Mouse (Mus musculus): ENCODE data around the gene Slfn5. TPM values are rescaled to one million over a fixed set of nuclear protein-coding genes. Genes with fewer than 3 reads are reported as not detected.
"Not testable (repeated sequence)": the region's sequence is repeated elsewhere in the genome, so short reads cannot be mapped to it uniquely, and the experiment has no call there.

Gene Slfn5
- total and polyA plus RNA-seq, 3 experiments: 0.07 to 0.17 (median 0.11) TPM

DNA sequence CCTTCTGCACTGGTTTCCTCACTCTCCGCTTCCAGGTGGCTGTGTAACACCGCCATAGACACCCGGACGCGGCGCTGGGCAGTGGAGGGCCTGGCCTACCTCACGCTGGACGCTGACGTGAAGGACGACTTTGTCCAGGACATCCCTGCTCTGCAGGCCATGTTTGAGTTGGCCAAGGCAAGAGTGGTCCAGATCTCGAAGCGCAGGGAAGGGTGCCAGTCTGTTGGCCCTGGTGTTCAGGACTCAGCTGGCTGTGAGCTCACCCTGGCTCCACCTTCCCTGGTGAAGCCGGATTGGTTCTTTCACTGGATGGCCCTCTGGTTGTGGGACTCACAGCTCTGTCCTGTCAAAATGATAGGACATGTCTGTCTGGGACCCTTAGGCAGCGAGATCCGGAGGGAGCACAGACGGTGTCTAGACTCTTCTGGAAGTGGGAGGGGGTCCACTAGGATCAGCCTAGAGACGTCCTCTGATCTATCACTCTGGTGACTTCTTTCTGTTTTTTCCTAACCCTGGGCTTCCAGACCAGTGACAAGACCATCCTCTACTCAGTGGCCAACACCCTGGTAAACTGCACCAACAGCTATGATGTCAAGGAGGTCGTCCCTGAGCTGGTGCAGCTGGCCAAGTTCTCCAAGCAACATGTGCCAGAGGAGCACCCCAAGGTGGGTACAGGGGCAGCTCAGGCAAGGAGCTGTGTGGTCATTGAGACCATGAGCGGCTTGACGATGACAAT is 22.1 kb upstream of the Slfn5 start:
- H3K9ac ChIP-seq (ENCODE audit: insufficient read depth, low read depth): no peak overlapping the region
- H3K27me3 ChIP-seq (replicated peaks): no peaks in the 10 kb centered on the region
- in situ Hi-C loops (cut with MboI; ENCODE audit: low pct_ligation_motif_present, low pct_unique_long_range_greater_than_20kb, low sequenced_read_pairs): no loop called here

DNA sequence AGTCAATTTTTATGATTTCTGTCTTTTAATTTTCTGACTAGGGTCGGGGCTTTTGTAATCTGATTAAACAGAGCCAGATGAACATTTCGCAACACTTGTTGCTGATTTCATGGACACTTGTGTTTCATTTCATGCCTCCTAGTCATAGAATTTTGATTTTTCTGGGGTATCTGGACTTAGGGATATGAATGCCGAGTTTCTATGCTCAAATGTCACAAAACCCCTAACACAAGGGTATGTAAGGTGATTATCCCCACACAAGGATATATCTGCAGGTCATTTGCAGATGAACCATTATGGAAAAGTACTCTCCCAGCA is 21.6 kb upstream of the Slfn5 start:
- DNase-seq (ENCODE audit: extremely low read depth): no peak
- H3K4me2 ChIP-seq (ENCODE audit: insufficient read depth, low read depth, poor library complexity, severe bottlenecking): no peak overlapping the region
- H3K27ac ChIP-seq (ENCODE audit: insufficient read depth, low read depth): no peak overlapping the region
- H3K36me3 ChIP-seq (replicated peaks in 1 of 2; ENCODE audit: control insufficient read depth in 1 of 2, insufficient read depth in 1 of 2, low read length in 1 of 2): no peaks in the 10 kb centered on the region
- no peak overlapping the region for H3K9ac ChIP-seq (ENCODE audit: insufficient read depth, low read depth)
- H3K79me2 ChIP-seq (replicated peaks; ENCODE audit: control insufficient read depth, extremely low read depth, insufficient read depth, poor library complexity, severe bottlenecking): no peaks in the 10 kb centered on the region
- TF ChIP-seq ELF1 (IDR thresholded peaks at IDR 0.05; ENCODE audit: low read depth, low read length): no peak
- TF ChIP-seq JUN (IDR thresholded peaks at IDR 0.05; ENCODE audit: insufficient read depth, low read depth, low read length): no peak
- no peak for TF ChIP-seq NELFE (IDR thresholded peaks at IDR 0.05; ENCODE audit: low read depth, low read length)
- TF ChIP-seq MAZ (IDR thresholded peaks at IDR 0.05; ENCODE audit: low read depth, low read length): no peak
- no peak for TF ChIP-seq PAX5 (IDR thresholded peaks at IDR 0.05; ENCODE audit: low read length)
- no peak for TF ChIP-seq USF2 (conservative IDR thresholded peaks at IDR 0.05; ENCODE audit: low read depth, low read length)
- no peak for TF ChIP-seq E2F4 (IDR thresholded peaks at IDR 0.05; ENCODE audit: insufficient replicate concordance, low read depth, low read length)
- no peak for TF ChIP-seq ZMIZ1 (IDR thresholded peaks at IDR 0.05; ENCODE audit: low read depth, low read length)
- no peak for TF ChIP-seq IRF4 (IDR thresholded peaks at IDR 0.05; ENCODE audit: low read depth, low read length)
- TF ChIP-seq KAT2A (IDR thresholded peaks at IDR 0.05; ENCODE audit: insufficient replicate concordance, low read length): no peak
- no peak for TF ChIP-seq RCOR1 (conservative IDR thresholded peaks at IDR 0.05; ENCODE audit: low read depth, low read length)
- TF ChIP-seq ZNF384 (IDR thresholded peaks at IDR 0.05; ENCODE audit: low read depth, low read length): no peak
- no peak for TF ChIP-seq USF1 (IDR thresholded peaks at IDR 0.05; ENCODE audit: low read depth, low read length)
- TF ChIP-seq TCF12 (IDR thresholded peaks at IDR 0.05; ENCODE audit: low read depth, low read length): no peak
- no peak for TF ChIP-seq ETS1 (conservative IDR thresholded peaks at IDR 0.05; ENCODE audit: low read depth, low read length)
- no peaks in the 10 kb centered on the region for H3K4me1 ChIP-seq (ENCODE audit: control insufficient read depth in 1 of 2, insufficient read depth in 2 of 2)
- dilution Hi-C loops (cut with MboI; ENCODE audit: extremely low pct_ligation_motif_present, extremely low pct_unique_long_range_greater_than_20kb, low sequenced_read_pairs): no loop called here
- in situ Hi-C loops (cut with MboI; ENCODE audit: low pct_ligation_motif_present, low pct_unique_long_range_greater_than_20kb, low sequenced_read_pairs): no loop called here
- H3K27me3 ChIP-seq (replicated peaks): peaks cover 4% of the 10 kb centered on the region
- peaks cover 44% of the 10 kb centered on the region for H3K9me3 ChIP-seq (replicated peaks; ENCODE audit: low read length)
- no peak overlapping the region for H3K4me3 ChIP-seq (replicated peaks in 1 of 3; ENCODE audit: low read depth in 2 of 3, low read length in 2 of 3, poor library complexity in 1 of 3)

More for the DNA sequence above, 22.1 kb upstream of the Slfn5 start:
- no peaks in the 10 kb centered on the region for H3K79me2 ChIP-seq (replicated peaks; ENCODE audit: control insufficient read depth, extremely low read depth, insufficient read depth, poor library complexity, severe bottlenecking)
- no peaks in the 10 kb centered on the region for H3K4me1 ChIP-seq (ENCODE audit: control insufficient read depth in 1 of 2, insufficient read depth in 2 of 2)
- H3K27ac ChIP-seq (ENCODE audit: insufficient read depth, low read depth): no peak overlapping the region
- dilution Hi-C loops (cut with MboI; ENCODE audit: extremely low pct_ligation_motif_present, extremely low pct_unique_long_range_greater_than_20kb, low sequenced_read_pairs): no loop called here
- no peak for DNase-seq (ENCODE audit: extremely low read depth)
- no peak overlapping the region for H3K4me3 ChIP-seq (replicated peaks in 1 of 3; ENCODE audit: low read depth in 2 of 3, low read length in 2 of 3, poor library complexity in 1 of 3)
- TF ChIP-seq E2F4 (IDR thresholded peaks at IDR 0.05; ENCODE audit: insufficient replicate concordance, low read depth, low read length) (no peak), KAT2A (IDR thresholded peaks at IDR 0.05; ENCODE audit: insufficient replicate concordance, low read length) (no peak), EP300 (IDR thresholded peaks at IDR 0.05; ENCODE audit: low read length) (no peak), JUN (IDR thresholded peaks at IDR 0.05; ENCODE audit: insufficient read depth, low read depth, low read length) (no peak), MAX (IDR thresholded peaks at IDR 0.05; ENCODE audit: low read length) (no peak), POLR2AphosphoS2 (IDR thresholded peaks at IDR 0.05; ENCODE audit: low read depth, low read length) (no peak), HCFC1 (IDR thresholded peaks at IDR 0.05; ENCODE audit: low read depth, low read length) (no peak)
- H3K9me3 ChIP-seq (replicated peaks; ENCODE audit: low read length): peaks cover 40% of the 10 kb centered on the region
- no peaks in the 10 kb centered on the region for H3K36me3 ChIP-seq (replicated peaks in 1 of 2; ENCODE audit: control insufficient read depth in 1 of 2, insufficient read depth in 1 of 2, low read length in 1 of 2)
- H3K4me2 ChIP-seq (ENCODE audit: insufficient read depth, low read depth, poor library complexity, severe bottlenecking): no peak overlapping the region

DNA sequence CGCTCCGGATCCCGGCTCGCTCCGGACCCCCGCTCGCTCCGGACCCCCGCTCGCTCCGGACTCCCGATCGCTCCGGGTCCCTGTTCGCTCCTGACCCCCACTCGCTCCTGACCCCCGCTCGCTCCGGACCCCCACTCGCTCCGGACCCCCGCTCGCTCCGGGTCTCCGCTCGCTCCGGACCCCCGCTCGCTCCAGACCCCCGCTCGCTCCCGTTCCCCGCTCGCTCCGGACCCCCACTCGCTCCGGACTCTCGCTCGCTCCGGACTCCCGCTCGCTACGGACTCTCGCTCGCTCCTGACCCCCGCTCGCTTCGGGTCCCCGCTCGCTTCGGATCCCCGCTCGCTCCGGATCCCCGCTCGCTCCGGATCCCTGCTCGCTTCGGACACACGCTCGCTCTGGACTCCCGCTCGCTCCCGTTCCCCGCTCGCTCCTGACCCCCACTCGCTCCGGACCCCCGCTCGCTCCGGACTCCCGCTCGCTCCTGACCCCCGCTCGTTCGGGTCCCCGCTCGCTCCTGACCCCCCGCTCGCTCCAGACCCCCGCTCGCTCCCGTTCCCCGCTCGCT is 20.7 kb upstream of the Slfn5 start:
- dilution Hi-C loops (cut with MboI; ENCODE audit: extremely low pct_ligation_motif_present, extremely low pct_unique_long_range_greater_than_20kb, low sequenced_read_pairs); H3K36me3 ChIP-seq (replicated peaks in 1 of 2; ENCODE audit: control insufficient read depth in 1 of 2, insufficient read depth in 1 of 2, low read length in 1 of 2); H3K4me2 ChIP-seq (ENCODE audit: insufficient read depth, low read depth, poor library complexity, severe bottlenecking); H3K9ac ChIP-seq (ENCODE audit: insufficient read depth, low read depth); H3K4me3 ChIP-seq (replicated peaks in 1 of 3; ENCODE audit: low read depth in 2 of 3, low read length in 2 of 3, poor library complexity in 1 of 3); H3K27ac ChIP-seq (ENCODE audit: insufficient read depth, low read depth); H3K79me2 ChIP-seq (replicated peaks; ENCODE audit: control insufficient read depth, extremely low read depth, insufficient read depth, poor library complexity, severe bottlenecking); H3K27me3 ChIP-seq (replicated peaks); H3K4me1 ChIP-seq (ENCODE audit: control insufficient read depth in 1 of 2, insufficient read depth in 2 of 2); DNase-seq (ENCODE audit: extremely low read depth); in situ Hi-C loops (cut with MboI; ENCODE audit: low pct_ligation_motif_present, low pct_unique_long_range_greater_than_20kb, low sequenced_read_pairs): not testable (repeated sequence)
- H3K9me3 ChIP-seq (replicated peaks; ENCODE audit: low read length): peaks cover 44% of the 10 kb centered on the region
